Mouse (Mus musculus): Measurements from ENCODE around the gene Gm11127. TPM values are rescaled to one million over a fixed set of nuclear protein-coding genes. Genes with fewer than 3 reads are reported as not detected.
"Not testable (repeated sequence)": the region's sequence is repeated elsewhere in the genome, so short reads cannot be mapped to it uniquely, and the experiment has no call there.

Gm11127 gene
- polyA plus RNA-seq, 1 experiment from 2014 or later: not detected

- no peak for ATAC-seq (replicated peaks)
- H3K9me3 ChIP-seq: no peaks in the 10 kb centered on the region
- H3K27ac ChIP-seq: no peak overlapping the region
- 91% methylated on average over 3 of the region's 3 CpGs for WGBS
- no peaks in the 10 kb centered on the region for H3K36me3 ChIP-seq (replicated peaks)
- peaks cover 4% of the 10 kb centered on the region; the same call in 1 of the 2 replicates for H3K27me3 ChIP-seq (replicated peaks)
- H3K4me2 ChIP-seq: peak overlapping the region; percentile 61
- no peak overlapping the region for H3K4me3 ChIP-seq
- peaks cover 5% of the 10 kb centered on the region for H3K4me1 ChIP-seq
- no peak overlapping the region for H3K9ac ChIP-seq
Observed at GRCm38 (mm10) chr17:36043286-36043685, 14.9 kb downstream of the Gm11127 start.

DNA sequence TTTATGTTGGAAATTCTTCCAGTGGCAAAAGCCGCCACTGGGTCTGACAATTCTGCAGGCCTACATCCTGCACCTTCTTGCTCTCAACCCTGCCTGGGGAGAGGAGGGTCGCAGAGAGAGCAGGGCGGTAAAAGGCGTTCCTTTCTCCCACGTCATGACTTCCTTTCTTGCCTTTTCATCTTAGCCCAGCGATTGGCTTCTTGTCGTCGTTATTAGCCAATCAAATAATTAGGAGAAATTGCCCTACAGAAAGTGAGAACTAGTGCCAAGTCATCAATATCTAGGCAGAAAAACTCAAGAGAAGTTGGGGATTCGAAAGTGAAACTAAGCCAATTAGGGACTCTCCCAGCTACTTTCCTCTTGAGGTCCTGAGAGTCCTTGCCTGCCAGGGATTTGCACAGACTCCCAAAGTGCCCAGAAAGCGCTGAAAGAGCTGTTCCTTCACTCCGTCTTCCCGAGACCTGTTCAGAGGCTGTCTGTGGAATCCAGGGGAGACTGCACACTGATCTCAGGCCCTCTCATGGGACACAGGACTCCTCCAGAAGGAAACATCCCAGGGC, 15.5 kb downstream of the Gm11127 start, which contains the start of the genes H2-T22 and Gm6034:
Gene H2-T22, minus strand, starts transcription at position 138 of the 560 bp plus-strand sequence.
Gene Gm6034, plus strand, starts transcription at position 352 of the 560 bp plus-strand sequence.
- Histone ChIP-seq H3K4me3 (peak within 1 kb of the TSS; percentile 38), H3K4me2 (peak within 1 kb of the TSS; percentile 61), H3K9ac (peak within 1 kb of the TSS; percentile 37; the same call in 1 of the 2 replicates)
- not testable (repeated sequence) for H3K27ac ChIP-seq; H3K36me3 ChIP-seq (replicated peaks); H3K4me1 ChIP-seq; H3K27me3 ChIP-seq (replicated peaks); H3K9me3 ChIP-seq
- ATAC-seq (replicated peaks): peak; percentile 95
- under 1% methylated on average over 12 of the region's 12 CpGs for WGBS

GRCm38 (mm10) chr17:36042055-36042454, 16.1 kb downstream of the Gm11127 start:
- H3K4me2 ChIP-seq: peak overlapping the region; percentile 61
- not testable (repeated sequence) for H3K9me3 ChIP-seq; H3K36me3 ChIP-seq (replicated peaks); H3K27me3 ChIP-seq (replicated peaks); H3K27ac ChIP-seq; H3K4me1 ChIP-seq
- H3K4me3 ChIP-seq: peak overlapping the region; percentile 38
- 2% methylated on average over 16 of the region's 19 CpGs for WGBS
- peak overlapping the region; percentile 37; the same call in 1 of the 2 replicates for H3K9ac ChIP-seq
- peak; percentile 72 for ATAC-seq (replicated peaks)

DNA sequence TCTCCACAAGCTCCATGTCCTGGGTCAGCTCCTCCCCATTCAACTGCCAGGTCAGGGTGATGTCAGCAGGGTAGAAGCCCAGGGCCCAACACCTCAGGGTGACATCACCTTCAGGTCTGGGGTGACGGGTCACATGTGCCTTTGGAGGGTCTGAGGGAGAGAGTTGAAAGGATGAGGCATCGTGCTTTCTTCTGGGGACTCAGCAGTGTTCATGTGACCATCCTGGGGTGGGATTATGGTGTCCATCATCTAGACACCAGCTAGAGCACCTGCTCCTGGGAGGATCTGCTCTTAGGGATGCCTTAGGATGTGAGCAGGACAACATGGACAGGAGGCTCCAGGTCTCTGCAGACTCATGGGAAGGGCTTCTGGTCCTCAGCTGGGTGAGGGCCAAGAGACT, 17.6 kb downstream of the Gm11127 start:
- H3K9me3 ChIP-seq; H3K27me3 ChIP-seq (replicated peaks); H3K4me2 ChIP-seq; H3K36me3 ChIP-seq (replicated peaks); H3K4me3 ChIP-seq; H3K9ac ChIP-seq; H3K27ac ChIP-seq; H3K4me1 ChIP-seq; ATAC-seq (replicated peaks): not testable (repeated sequence)
- WGBS: 89% methylated on average over 2 of the region's 2 CpGs

- H3K4me2 ChIP-seq; H3K4me3 ChIP-seq; H3K9ac ChIP-seq; H3K27me3 ChIP-seq (replicated peaks); H3K36me3 ChIP-seq (replicated peaks); H3K9me3 ChIP-seq; H3K27ac ChIP-seq; ATAC-seq (replicated peaks): not testable (repeated sequence)
- 88% methylated on average over 13 of the region's 13 CpGs for WGBS
- peaks cover 12% of the 10 kb centered on the region for H3K4me1 ChIP-seq
Observed at GRCm38 (mm10) chr17:36036126-36036525, 22.0 kb downstream of the Gm11127 start.

DNA sequence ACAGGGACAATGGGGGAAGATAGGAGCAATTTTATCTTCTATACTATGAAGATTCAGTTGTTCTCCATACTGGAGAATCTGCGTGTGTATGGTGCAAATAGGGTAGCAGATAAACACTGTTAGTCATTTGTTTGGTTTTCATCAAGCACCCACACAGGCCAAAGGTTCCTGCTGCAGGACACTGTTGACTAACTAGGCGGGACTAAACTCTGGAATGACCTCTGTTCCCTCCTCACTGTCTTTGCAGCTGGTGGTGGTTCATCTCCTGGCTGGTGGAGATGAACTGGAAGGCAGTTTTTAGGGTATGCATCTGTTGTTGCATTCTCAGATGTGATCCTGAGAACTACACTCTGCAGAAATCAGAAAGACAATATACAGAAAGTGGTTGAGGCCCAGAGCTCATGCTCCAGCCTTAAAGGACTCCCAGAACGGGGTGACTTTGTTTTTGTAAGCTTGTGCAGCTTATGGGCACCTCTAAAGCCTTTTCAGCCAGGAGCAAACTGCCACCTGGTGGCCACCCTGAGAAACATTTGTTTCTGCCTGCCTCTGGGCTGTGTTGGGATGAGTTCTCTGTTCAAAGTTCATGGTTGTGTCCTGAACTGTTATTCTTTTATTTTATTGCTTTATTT, 23.0 kb downstream of the Gm11127 start:
- H3K4me3 ChIP-seq; H3K4me2 ChIP-seq; ATAC-seq (replicated peaks); H3K36me3 ChIP-seq (replicated peaks); H3K9ac ChIP-seq; H3K9me3 ChIP-seq; H3K27me3 ChIP-seq (replicated peaks); H3K27ac ChIP-seq: not testable (repeated sequence)
- WGBS: 33% methylated on average over 3 of the region's 3 CpGs
- peaks cover 12% of the 10 kb centered on the region for H3K4me1 ChIP-seq

- 63% methylated on average over 3 of the region's 3 CpGs for WGBS
- H3K4me2 ChIP-seq; H3K27ac ChIP-seq; H3K36me3 ChIP-seq (replicated peaks); ATAC-seq (replicated peaks); H3K27me3 ChIP-seq (replicated peaks); H3K4me3 ChIP-seq; H3K9ac ChIP-seq; H3K9me3 ChIP-seq: not testable (repeated sequence)
- peaks cover 12% of the 10 kb centered on the region for H3K4me1 ChIP-seq
Observed at GRCm38 (mm10) chr17:36034524-36034923, 23.6 kb downstream of the Gm11127 start.

DNA sequence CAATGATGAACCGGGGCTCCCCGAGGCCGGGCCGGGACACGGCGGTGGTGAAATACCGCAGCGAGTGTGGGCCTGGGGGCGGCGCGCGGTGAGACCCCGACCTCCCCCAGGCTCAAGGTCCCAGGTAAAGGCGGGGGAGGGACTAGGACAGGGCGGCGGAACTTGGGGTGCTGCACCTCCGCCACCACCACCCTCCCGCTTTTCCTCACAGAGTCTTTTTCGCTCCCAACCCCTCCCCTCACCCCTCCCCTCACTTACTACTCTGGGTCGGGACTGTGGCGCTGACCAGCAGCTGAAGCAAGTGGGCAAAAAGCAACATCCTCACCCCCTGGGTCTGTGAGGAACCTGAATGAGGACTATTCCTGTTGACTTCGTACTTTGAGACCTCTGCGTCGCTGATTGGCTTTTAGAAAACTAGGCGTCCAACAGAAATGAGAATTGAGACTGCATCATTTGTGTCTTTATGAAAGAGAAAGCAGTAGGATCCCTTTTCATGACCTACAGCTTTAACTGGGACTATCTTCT, 25.8 kb downstream of the Gm11127 start, which contains the start of gene H2-T23:
Gene H2-T23, minus strand, starts transcription at position 505 of the 525 bp plus-strand sequence.
- not testable (repeated sequence) for H3K36me3 ChIP-seq (replicated peaks); H3K27ac ChIP-seq; H3K9me3 ChIP-seq; H3K27me3 ChIP-seq (replicated peaks)
- peak; percentile 31 for ATAC-seq (replicated peaks)
- H3K4me2 ChIP-seq: peak within 1 kb of the TSS; percentile 86
- H3K4me3 ChIP-seq: peak within 1 kb of the TSS; percentile 43
- peaks cover 12% of the 10 kb centered on the region for H3K4me1 ChIP-seq
- H3K9ac ChIP-seq: peak within 1 kb of the TSS; percentile 49
- 2% methylated on average over 24 of the region's 25 CpGs for WGBS

GRCm38 (mm10) chr17:36031583-36032331, 26.4 kb downstream of the Gm11127 start:
- H3K27me3 ChIP-seq (replicated peaks); H3K9me3 ChIP-seq; H3K36me3 ChIP-seq (replicated peaks); H3K27ac ChIP-seq: not testable (repeated sequence)
- peak overlapping the region; percentile 86 for H3K4me2 ChIP-seq
- peak overlapping the region; percentile 49 for H3K9ac ChIP-seq
- under 1% methylated on average over 40 of the region's 40 CpGs for WGBS
- H3K4me1 ChIP-seq: peaks cover 12% of the 10 kb centered on the region
- peak overlapping the region; percentile 43 for H3K4me3 ChIP-seq
- ATAC-seq (replicated peaks): peak; percentile 77

DNA sequence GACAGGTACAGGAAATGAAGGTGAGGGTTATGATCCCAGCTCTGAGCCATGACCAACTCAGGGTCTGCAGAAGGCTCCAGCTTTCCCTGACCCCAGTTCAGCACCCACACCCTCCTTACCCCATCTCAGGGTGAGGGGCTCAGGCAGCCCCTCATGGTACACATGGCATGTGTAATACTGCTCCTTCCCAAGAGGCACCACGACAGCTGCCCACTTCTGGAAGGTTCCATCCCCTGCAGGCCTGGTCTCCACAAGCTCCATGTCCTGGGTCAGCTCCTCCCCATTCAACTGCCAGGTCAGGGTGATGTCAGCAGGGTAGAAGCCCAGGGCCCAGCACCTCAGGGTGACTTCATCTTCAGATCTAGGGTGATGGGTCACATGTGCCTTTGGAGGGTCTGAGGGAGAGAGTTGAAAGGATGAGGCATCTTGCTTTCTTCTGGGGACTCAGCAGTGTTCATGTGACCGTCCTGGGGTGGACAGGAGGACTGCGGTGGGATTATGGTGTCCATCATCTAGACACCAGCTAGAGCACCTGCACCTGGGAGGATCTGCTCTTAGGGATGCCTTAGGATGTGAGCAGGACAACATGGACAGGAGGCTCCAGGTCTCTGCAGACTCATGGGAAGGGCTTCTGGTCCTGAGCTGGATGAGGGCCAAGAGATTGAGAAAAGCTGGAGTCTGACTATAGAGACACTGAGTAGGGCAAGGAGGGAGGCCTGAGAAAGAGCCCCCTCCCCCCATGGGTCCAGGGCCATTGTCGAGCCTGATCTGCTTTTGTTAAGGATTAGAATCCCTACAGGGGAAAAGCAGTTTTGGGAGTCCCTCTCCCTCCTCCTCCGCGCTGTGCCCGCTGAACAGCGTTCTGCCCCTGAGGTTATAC, 27.2 kb downstream of the Gm11127 start:
- ATAC-seq (replicated peaks): peak; percentile 27; the same call in 1 of the 2 replicates
- not testable (repeated sequence) for H3K27ac ChIP-seq; H3K9me3 ChIP-seq; H3K27me3 ChIP-seq (replicated peaks); H3K36me3 ChIP-seq (replicated peaks)
- H3K9ac ChIP-seq: peak overlapping the region; percentile 27; the same call in 1 of the 2 replicates
- WGBS: 36% methylated on average over 8 of the region's 8 CpGs
- H3K4me2 ChIP-seq: peak overlapping the region; percentile 86
- H3K4me3 ChIP-seq: peak overlapping the region; percentile 43
- H3K4me1 ChIP-seq: peaks cover 12% of the 10 kb centered on the region

GRCm38 (mm10) chr17:36030046-36030702, 28.0 kb downstream of the Gm11127 start:
- not testable (repeated sequence) for H3K9me3 ChIP-seq; H3K36me3 ChIP-seq (replicated peaks); H3K4me3 ChIP-seq; H3K27me3 ChIP-seq (replicated peaks); ATAC-seq (replicated peaks); H3K9ac ChIP-seq; H3K27ac ChIP-seq; H3K4me2 ChIP-seq
- peaks cover 12% of the 10 kb centered on the region for H3K4me1 ChIP-seq
- WGBS: 86% methylated on average over 4 of the region's 4 CpGs

Measured in midbrain, embryonic 15.5 days (tissue).